Mouse (Mus musculus) forebrain, postnatal 0 days (tissue): ENCODE measurements around the gene Mapk10. TPM values are rescaled to one million over a fixed set of nuclear protein-coding genes. Genes with fewer than 3 reads are reported as not detected.

ENCODE experiments used
- ATAC-seq: fragments of 200-750 bp; cut with Nextera tagmentation; 2 replicates; pipeline ENCODE4 v1.8.0; 2017; ENCODE audit warnings: mild to moderate bottlenecking, moderate library complexity
- DNase-seq: peaks from one replicate; pipeline ENCODE4 v3.0.0-alpha.2; 2015
- H3K27ac ChIP-seq: fragments of 300-500 bp; sonication (generic); 2 replicates; pipeline ENCODE4 v1.5.1; 2014; ENCODE audit warnings: low read depth, mild to moderate bottlenecking, antibody characterized with exemption, low read length, moderate library complexity, mixed read lengths
- H3K27me3 ChIP-seq: fragments of 300-500 bp; sonication (generic); 2 replicates; pipeline ENCODE4 v1.6.1; 2014; ENCODE audit warnings: mild to moderate bottlenecking, low read length, mixed read lengths; ENCODE audit not compliant: insufficient read depth
- H3K36me3 ChIP-seq: fragments of 300-500 bp; sonication (generic); 2 replicates; pipeline ENCODE4 v1.6.1; 2014; ENCODE audit warnings: mild to moderate bottlenecking, moderate library complexity; ENCODE audit not compliant: insufficient read depth
- H3K4me1 ChIP-seq: fragments of 300-500 bp; sonication (generic); 2 replicates; pipeline ENCODE4 v1.6.1; 2014; ENCODE audit warnings: antibody characterized with exemption; ENCODE audit not compliant: insufficient read depth
- H3K4me2 ChIP-seq: fragments of 300-500 bp; sonication (generic); 2 replicates; pipeline ENCODE4 v1.6.1; 2014; ENCODE audit warnings: low read depth, mild to moderate bottlenecking, moderate library complexity
- H3K4me3 ChIP-seq: fragments of 300-500 bp; sonication (generic); 2 replicates; pipeline ENCODE4 v1.5.1; 2014; ENCODE audit warnings: low read depth, low read length, mixed read lengths
- H3K9ac ChIP-seq: fragments of 300-500 bp; sonication (generic); 2 replicates; pipeline ENCODE4 v1.6.1; 2014; ENCODE audit warnings: mild to moderate bottlenecking
- H3K9me3 ChIP-seq: fragments of 300-500 bp; sonication (generic); 2 replicates; pipeline ENCODE4 v1.6.1; 2016; ENCODE audit warnings: low read length
- CTCF ChIP-seq: sonication (generic); IDR thresholded peaks from 2 replicates; pipeline ENCODE4 v1.5.1; 2016; ENCODE audit warnings: antibody characterized with exemption, control low read depth, low read depth
- WGBS: fragments of 180-500 bp; shearing (Covaris S2); extraction: QIAGEN DNeasy Blood & Tissue Kit; methylation state at CpG from one replicate; pipeline ENCODE4 v1.1.7; 2014; 5-methylcytosine and 5-hydroxymethylcytosine counted together
- polyA plus RNA-seq: library from polyadenylated mRNA; unstranded; fragments of >200 nt; fragmentation: Nextera tagmentation; extraction: Ambion mirVana; gene quantifications from 2 replicates; pipeline ENCODE4 v1.2.1, GENCODE M21; 2015
- total RNA-seq: library from RNA; depleted of rRNA; stranded (reverse); fragments of >200 nt; gene quantifications from 2 replicates; pipeline ENCODE4 v1.2.3, GENCODE M21; 2014; rRNA removed

The Mapk10 gene
- 36.2 and 41.5 TPM in 2 replicates for total RNA-seq
- polyA plus RNA-seq: 74.6 and 89.2 TPM in 2 replicates

- H3K27me3 ChIP-seq: no peaks in the 10 kb centered on the region
- peak within 1 kb of the TSS; percentile 72 for H3K4me3 ChIP-seq
- TF ChIP-seq CTCF: no peak
- ATAC-seq (peak; percentile 98), DNase-seq (peak; percentile 94)
- no peaks in the 10 kb centered on the region for H3K9me3 ChIP-seq
- H3K27ac ChIP-seq: peak within 1 kb of the TSS; percentile 91
- H3K4me1 ChIP-seq: no peaks in the 10 kb centered on the region; the same call in 1 of the 2 replicates
- H3K4me2 ChIP-seq: peak within 1 kb of the TSS; percentile 50
- H3K36me3 ChIP-seq: no peaks in the 10 kb centered on the region
- peak within 1 kb of the TSS; percentile 83 for H3K9ac ChIP-seq
- WGBS: 5% methylated on average over 16 of the region's 16 CpGs
These were observed at the start of gene Mapk10 for GRCm38 (mm10) chr5:103211101-103211848. Mapk10 (minus strand) TSS chr5:103211334.

GRCm38 (mm10) chr5:103256144-103256543, 45.0 kb upstream of the Mapk10 start:
- Histone ChIP-seq H3K9me3 (no peaks in the 10 kb centered on the region), H3K4me1 (no peaks in the 10 kb centered on the region), H3K27ac (no peak overlapping the region), H3K9ac (no peak overlapping the region), H3K36me3 (no peaks in the 10 kb centered on the region), H3K27me3 (no peaks in the 10 kb centered on the region), H3K4me2 (no peak overlapping the region), H3K4me3 (no peak overlapping the region)
- TF ChIP-seq CTCF: no peak
- no peak for ATAC-seq
- DNase-seq: no peak
- WGBS: 92% methylated on average over 5 of the region's 5 CpGs

- no peak for TF ChIP-seq CTCF
- Histone ChIP-seq H3K4me3 (no peak overlapping the region), H3K9me3 (no peaks in the 10 kb centered on the region), H3K4me2 (no peak overlapping the region), H3K9ac (no peak overlapping the region), H3K27me3 (no peaks in the 10 kb centered on the region), H3K4me1 (no peaks in the 10 kb centered on the region), H3K27ac (no peak overlapping the region), H3K36me3 (no peaks in the 10 kb centered on the region)
- WGBS: 87% methylated on average over 1 of the region's 1 CpGs
- no peak for DNase-seq
- ATAC-seq: no peak
These were observed 31.3 kb upstream of the Mapk10 start for GRCm38 (mm10) chr5:103242430-103242829.

- Histone ChIP-seq H3K27ac (no peak overlapping the region), H3K4me3 (no peak overlapping the region), H3K27me3 (no peaks in the 10 kb centered on the region), H3K4me1 (no peaks in the 10 kb centered on the region), H3K36me3 (no peaks in the 10 kb centered on the region), H3K4me2 (no peak overlapping the region), H3K9ac (no peak overlapping the region), H3K9me3 (no peaks in the 10 kb centered on the region)
- ATAC-seq: no peak
- DNase-seq: no peak
- TF ChIP-seq CTCF: no peak
- WGBS: 94% methylated on average over 4 of the region's 4 CpGs
These were observed 20.7 kb upstream of the Mapk10 start for GRCm38 (mm10) chr5:103231822-103232221.

- no peaks in the 10 kb centered on the region for H3K9me3 ChIP-seq
- ATAC-seq (no peak), DNase-seq (no peak)
- no peak overlapping the region for H3K9ac ChIP-seq
- no peak overlapping the region for H3K4me2 ChIP-seq
- no peak overlapping the region for H3K4me3 ChIP-seq
- no peak for TF ChIP-seq CTCF
- no peak overlapping the region for H3K27ac ChIP-seq
- H3K36me3 ChIP-seq: no peaks in the 10 kb centered on the region
- H3K4me1 ChIP-seq: no peaks in the 10 kb centered on the region
- H3K27me3 ChIP-seq: no peaks in the 10 kb centered on the region
- 94% methylated on average over 5 of the region's 5 CpGs for WGBS
These were observed 19.2 kb upstream of the Mapk10 start for GRCm38 (mm10) chr5:103230334-103230733.

- Histone ChIP-seq H3K4me3 (no peak overlapping the region), H3K4me1 (no peaks in the 10 kb centered on the region), H3K27ac (no peak overlapping the region), H3K36me3 (no peaks in the 10 kb centered on the region), H3K4me2 (no peak overlapping the region), H3K9ac (no peak overlapping the region), H3K27me3 (no peaks in the 10 kb centered on the region), H3K9me3 (no peaks in the 10 kb centered on the region)
- ATAC-seq (no peak), DNase-seq (no peak)
- 75% methylated on average over 3 of the region's 3 CpGs for WGBS
- TF ChIP-seq CTCF: no peak
These were observed 18.2 kb upstream of the Mapk10 start for GRCm38 (mm10) chr5:103229321-103229720.

GRCm38 (mm10) chr5:103221997-103222396, 10.9 kb upstream of the Mapk10 start:
- 45% methylated on average over 2 of the region's 2 CpGs for WGBS
- DNase-seq (no peak), ATAC-seq (no peak)
- 0 out of 2 replicates have a peak, but pooled peaks cover under 1% of the 10 kb centered on the region for H3K9me3 ChIP-seq
- no peak overlapping the region for H3K4me3 ChIP-seq
- TF ChIP-seq CTCF: peak; percentile 20
- no peaks in the 10 kb centered on the region for H3K27me3 ChIP-seq
- H3K27ac ChIP-seq: no peak overlapping the region
- H3K9ac ChIP-seq: no peak overlapping the region
- H3K4me1 ChIP-seq: no peaks in the 10 kb centered on the region
- no peaks in the 10 kb centered on the region for H3K36me3 ChIP-seq
- no peak overlapping the region for H3K4me2 ChIP-seq
